Mouse (Mus musculus) MEL (cell line): ENCODE results near the gene Hao2. TPM values are rescaled to one million over a fixed set of nuclear protein-coding genes. Genes with fewer than 3 reads are reported as not detected.

ENCODE experiments used
- DNase-seq: peaks from one replicate; pipeline ENCODE4 v3.0.0; 2011; ENCODE audit warnings: low read depth, low spot score
- H3K27ac ChIP-seq: 2 replicates; pipeline ENCODE4 v1.5.1; 2012; ENCODE audit warnings: low read depth, mild to moderate bottlenecking, control low read depth, low read length, moderate library complexity; ENCODE audit not compliant: control insufficient read depth
- H3K27me3 ChIP-seq, 2 experiments: fragments of 150-350 bp in 1 of 2; sonication (generic) in 1 of 2; 2 replicates each; pipeline ENCODE4 v1.6.1; 2012; ENCODE audit warnings: low read length in 2 of 2, mild to moderate bottlenecking in 2 of 2, improper control_type of control experiment in 1 of 2, moderate library complexity in 1 of 2; ENCODE audit not compliant: insufficient read depth in 2 of 2, control insufficient read depth in 1 of 2
- H3K36me3 ChIP-seq, 2 experiments: 2 replicates each; pipeline ENCODE4 v1.6.1; 2012 to 2014; ENCODE audit warnings: low read length in 2 of 2, improper control_type of control experiment in 1 of 2, inconsistent platforms in 1 of 2, mild to moderate bottlenecking in 1 of 2; ENCODE audit not compliant: insufficient read depth in 2 of 2, control insufficient read depth in 1 of 2
- H3K4me1 ChIP-seq, 2 experiments: fragments of 150-350 bp in 1 of 2; sonication (generic) in 1 of 2; 2 replicates each; pipeline ENCODE4 v1.6.1; 2012; ENCODE audit warnings: low read length in 2 of 2, improper control_type of control experiment in 1 of 2, mild to moderate bottlenecking in 1 of 2; ENCODE audit not compliant: insufficient read depth in 2 of 2, control insufficient read depth in 1 of 2
- H3K4me3 ChIP-seq, 2 experiments: fragments of 150-350 bp in 1 of 2; sonication (generic) in 1 of 2; 2 replicates each; pipeline ENCODE4 v1.5.1; 2012; ENCODE audit warnings: low read depth in 2 of 2, low read length in 2 of 2, mild to moderate bottlenecking in 2 of 2, moderate library complexity in 2 of 2, control low read depth in 1 of 2, improper control_type of control experiment in 1 of 2; ENCODE audit not compliant: control insufficient read depth in 1 of 2, insufficient read depth in 1 of 2
- H3K79me2 ChIP-seq: 2 replicates; pipeline ENCODE4 v1.6.1; 2012; ENCODE audit warnings: mild to moderate bottlenecking, low read length, moderate library complexity; ENCODE audit not compliant: control insufficient read depth, poor library complexity, insufficient read depth
- H3K9ac ChIP-seq: 2 replicates; pipeline ENCODE4 v1.6.1; 2012; ENCODE audit warnings: low read depth, mild to moderate bottlenecking, control low read depth, low read length, moderate library complexity; ENCODE audit not compliant: control insufficient read depth, poor library complexity, severe bottlenecking
- H3K9me3 ChIP-seq: fragments of 150-350 bp; sonication (generic); replicated peaks from 2 replicates; pipeline ENCODE4 v1.6.1; 2012; ENCODE audit warnings: mild to moderate bottlenecking, low read length, improper control_type of control experiment, moderate library complexity; ENCODE audit not compliant: insufficient read depth
- CHD2 ChIP-seq: IDR thresholded peaks from 2 replicates; pipeline ENCODE4 v1.6.1; 2011; ENCODE audit warnings: low read length, improper control_type of control experiment
- CTCF ChIP-seq, 3 experiments: IDR thresholded peaks in 2 of 3; conservative IDR thresholded peaks in 1 of 3; 2 replicates each; pipeline ENCODE4 v1.5.1; 2011 to 2012; ENCODE audit warnings: low read length in 3 of 3, low read depth in 2 of 3, mild to moderate bottlenecking in 2 of 3, improper control_type of control experiment in 1 of 3, inconsistent platforms in 1 of 3, mixed read lengths in 1 of 3, moderate library complexity in 1 of 3; ENCODE audit not compliant: control insufficient read depth in 1 of 3, insufficient read depth in 1 of 3, poor library complexity in 1 of 3, severe bottlenecking in 1 of 3
- E2F4 ChIP-seq: IDR thresholded peaks from 2 replicates; pipeline ENCODE4 v1.6.1; 2011; ENCODE audit warnings: low read depth, low read length, improper control_type of control experiment, borderline replicate concordance
- ETS1 ChIP-seq: IDR thresholded peaks from 2 replicates; pipeline ENCODE4 v1.6.1; 2012; ENCODE audit warnings: low read depth, mild to moderate bottlenecking, inconsistent platforms, low read length, improper control_type of control experiment, moderate library complexity
- GATA1 ChIP-seq: IDR thresholded peaks from 2 replicates; pipeline ENCODE4 v1.6.1; 2011; ENCODE audit warnings: low read depth, low read length, improper control_type of control experiment
- KAT2A ChIP-seq: conservative IDR thresholded peaks from 2 replicates; pipeline ENCODE4 v1.6.1; 2012; ENCODE audit warnings: low read depth, low read length, improper control_type of control experiment, inconsistent platforms
- MEF2A ChIP-seq: IDR thresholded peaks from 2 replicates; pipeline ENCODE4 v1.6.1; 2014; ENCODE audit warnings: low read depth, mild to moderate bottlenecking, inconsistent platforms, low read length, improper control_type of control experiment; ENCODE audit not compliant: poor library complexity, insufficient replicate concordance, severe bottlenecking; ENCODE audit errors: extremely low read depth
- MXI1 ChIP-seq: IDR thresholded peaks from 2 replicates; pipeline ENCODE4 v1.6.1; 2011; ENCODE audit warnings: mild to moderate bottlenecking, low read depth, low read length, improper control_type of control experiment
- MYB ChIP-seq: IDR thresholded peaks from 2 replicates; pipeline ENCODE4 v1.6.1; 2011; ENCODE audit warnings: mild to moderate bottlenecking, low read depth, low read length, improper control_type of control experiment
- NELFE ChIP-seq: IDR thresholded peaks from 2 replicates; pipeline ENCODE4 v1.6.1; 2011; ENCODE audit warnings: low read depth, low read length, improper control_type of control experiment
- NRF1 ChIP-seq: IDR thresholded peaks from 2 replicates; pipeline ENCODE4 v1.6.1; 2014; ENCODE audit warnings: low read depth, mild to moderate bottlenecking, inconsistent platforms, low read length, improper control_type of control experiment, moderate library complexity; ENCODE audit not compliant: poor library complexity, insufficient read depth, severe bottlenecking
- POLR2AphosphoS2 ChIP-seq: IDR thresholded peaks from 2 replicates; pipeline ENCODE4 v1.6.1; 2011; ENCODE audit warnings: low read length, improper control_type of control experiment
- RAD21 ChIP-seq: IDR thresholded peaks from 2 replicates; pipeline ENCODE4 v1.6.1; 2011; ENCODE audit warnings: mild to moderate bottlenecking, low read depth, low read length, improper control_type of control experiment
- SMC3 ChIP-seq: IDR thresholded peaks from 2 replicates; pipeline ENCODE4 v1.6.1; 2011; ENCODE audit warnings: low read depth, low read length, improper control_type of control experiment
- TAL1 ChIP-seq: IDR thresholded peaks from 2 replicates; pipeline ENCODE4 v1.6.1; 2012; ENCODE audit warnings: mild to moderate bottlenecking, inconsistent platforms, low read length, moderate library complexity, mixed read lengths
- TCF12 ChIP-seq: IDR thresholded peaks from 2 replicates; pipeline ENCODE4 v1.6.1; 2014; ENCODE audit warnings: low read depth, mild to moderate bottlenecking, inconsistent platforms, low read length, improper control_type of control experiment, moderate library complexity
- USF1 ChIP-seq: IDR thresholded peaks from 2 replicates; pipeline ENCODE4 v1.6.1; 2014; ENCODE audit warnings: low read depth, mild to moderate bottlenecking, inconsistent platforms, low read length, improper control_type of control experiment, moderate library complexity
- ZC3H11A ChIP-seq: IDR thresholded peaks from 2 replicates; pipeline ENCODE4 v1.6.1; 2012; ENCODE audit warnings: low read depth, mild to moderate bottlenecking, inconsistent platforms, low read length, improper control_type of control experiment
- ZKSCAN1 ChIP-seq: IDR thresholded peaks from 2 replicates; pipeline ENCODE4 v1.6.1; 2012; ENCODE audit warnings: low read depth, mild to moderate bottlenecking, inconsistent platforms, low read length, improper control_type of control experiment, moderate library complexity
- ZMIZ1 ChIP-seq: IDR thresholded peaks from 2 replicates; pipeline ENCODE4 v1.6.1; 2012; ENCODE audit warnings: low read depth, mild to moderate bottlenecking, inconsistent platforms, low read length, improper control_type of control experiment, moderate library complexity
- polyA plus RNA-seq, 2 experiments: library from polyadenylated mRNA; stranded (reverse) in 1 of 2; unstranded in 1 of 2; fragments of >175 nt in 1 of 2; fragments of >200 nt in 1 of 2; gene quantifications; 2 replicates each; pipeline versions ENCODE4 v1.2.1 to v1.2.4; 2012; ENCODE audit warnings: low replicate concordance in 2 of 2, low read depth in 1 of 2; ENCODE audit not compliant: insufficient read length in 2 of 2, insufficient read depth in 1 of 2, missing spikeins in 1 of 2
- total RNA-seq: library from RNA; depleted of rRNA; stranded (reverse); fragments of 300-350 nt; gene quantifications from 2 replicates; pipeline ENCODE4 v1.2.3, GENCODE M21; 2012

The Hao2 gene
- total and polyA plus RNA-seq, 3 experiments: not detected

DNA sequence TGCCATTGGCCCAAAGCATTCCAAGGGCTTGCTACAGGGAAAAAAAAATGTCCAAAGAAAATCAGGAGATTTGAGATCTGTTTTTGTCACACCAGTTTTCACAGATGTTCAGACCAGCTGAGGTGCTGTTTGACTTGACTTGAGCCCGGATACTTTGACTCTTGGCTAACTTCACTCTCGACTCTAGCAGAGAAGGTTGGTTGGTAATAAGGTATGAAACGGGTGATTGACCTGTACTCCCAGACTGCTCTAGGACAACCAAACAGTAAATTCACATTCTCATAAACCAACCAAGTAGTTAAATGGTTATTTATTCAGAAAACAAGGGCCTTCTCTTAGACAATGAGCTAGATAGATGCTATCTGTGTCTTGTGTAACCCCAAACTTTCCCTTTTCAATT, 43.4 kb upstream of the Hao2 start:
- no peak for DNase-seq
- TF ChIP-seq GATA1: no peak
- no peak for TF ChIP-seq ZMIZ1
- no peak for TF ChIP-seq NELFE
- TF ChIP-seq CTCF (IDR thresholded peaks at IDR 0.05 in 2 of 3, conservative IDR thresholded peaks at IDR 0.05 in 1 of 3; ENCODE audit: control insufficient read depth in 1 of 3, insufficient read depth in 1 of 3, low read depth in 2 of 3, low read length in 3 of 3, poor library complexity in 1 of 3, severe bottlenecking in 1 of 3): no peak
- TF ChIP-seq E2F4: no peak
- no peak for TF ChIP-seq ZKSCAN1
- no peak for TF ChIP-seq TCF12
- no peak for TF ChIP-seq MEF2A
- no peak for TF ChIP-seq POLR2AphosphoS2
- no peak for TF ChIP-seq MYB

GRCm38 (mm10) chr3:98934601-98935000, 41.6 kb upstream of the Hao2 start:
- Histone ChIP-seq H3K27me3 (no peaks in the 10 kb centered on the region), H3K4me1 (no peaks in the 10 kb centered on the region), H3K9me3 (no peaks in the 10 kb centered on the region), H3K4me3 (no peak overlapping the region), H3K36me3 (no peaks in the 10 kb centered on the region), H3K79me2 (no peaks in the 10 kb centered on the region), H3K27ac (no peak overlapping the region), H3K9ac (no peak overlapping the region)
- no peak for TF ChIP-seq NRF1
- TF ChIP-seq CTCF (IDR thresholded peaks at IDR 0.05 in 2 of 3, conservative IDR thresholded peaks at IDR 0.05 in 1 of 3; ENCODE audit: control insufficient read depth in 1 of 3, insufficient read depth in 1 of 3, low read depth in 2 of 3, low read length in 3 of 3, poor library complexity in 1 of 3, severe bottlenecking in 1 of 3): no peak
- no peak for TF ChIP-seq TAL1
- TF ChIP-seq ZC3H11A: no peak
- no peak for TF ChIP-seq USF1
- no peak for TF ChIP-seq CHD2
- TF ChIP-seq ETS1: no peak
- no peak for TF ChIP-seq SMC3
- TF ChIP-seq MYB: no peak
- no peak for TF ChIP-seq ZKSCAN1
- TF ChIP-seq RAD21: no peak
- TF ChIP-seq MXI1: no peak
- no peak for TF ChIP-seq KAT2A
- no peak for DNase-seq

More for the DNA sequence above, 43.4 kb upstream of the Hao2 start:
- H3K9me3 ChIP-seq: no peaks in the 10 kb centered on the region
- H3K4me1 ChIP-seq: no peaks in the 10 kb centered on the region
- H3K9ac ChIP-seq: no peak overlapping the region
- H3K4me3 ChIP-seq: no peak overlapping the region
- H3K79me2 ChIP-seq: no peaks in the 10 kb centered on the region
- H3K36me3 ChIP-seq: no peaks in the 10 kb centered on the region
- H3K27me3 ChIP-seq: no peaks in the 10 kb centered on the region
- no peak overlapping the region for H3K27ac ChIP-seq
